9 mouse cellular contexts compared by ENCODE assay signal in genomic region chr6:128065982-128066381, GRCm38 (mm10).
DNase-seq lines count a peak whose midpoint lies in the region; ATAC-seq lines count a peak whose summit lies in the region.
"Had no signal": no experiment of that assay in that cellular context is flagged by ENCODE, and none has a peak within 500 bp of the region (broad histone marks: within the 10 kb centered on the region; RNA-seq: fewer than 3 reads in every experiment).

No protein-coding gene starts in this region.

- H3K4me1 ChIP-seq in hindbrain, embryonic 16.5 days (ENCODE audit: control insufficient read depth, insufficient read depth, low read depth, low read length): peaks cover 25% of the 10 kb centered on the region
- peaks cover 9% of the 10 kb centered on the region; the same call in 1 of the 2 replicates for H3K4me1 ChIP-seq in hindbrain, embryonic 14.5 days (replicated peaks; ENCODE audit: control insufficient read depth, insufficient read depth, low read length)
- peaks cover 32% of the 10 kb centered on the region for H3K4me1 ChIP-seq in kidney, embryonic 16.5 days (ENCODE audit: insufficient read depth, low read length)
- H3K4me1 ChIP-seq in neural tube, embryonic 15.5 days: peaks cover 21% of the 10 kb centered on the region
- peaks cover 22% of the 10 kb centered on the region for H3K4me1 ChIP-seq in forebrain, embryonic 13.5 days

- 37% methylated on average over 7 of the region's 7 CpGs for WGBS in hindbrain, embryonic 16.5 days
- WGBS in hindbrain, embryonic 14.5 days: 30% methylated on average over 7 of the region's 7 CpGs
- 14% methylated on average over 7 of the region's 7 CpGs for WGBS in kidney, embryonic 16.5 days
- 45% methylated on average over 7 of the region's 7 CpGs for WGBS in neural tube, embryonic 15.5 days
- 25% methylated on average over 7 of the region's 7 CpGs for WGBS in forebrain, embryonic 13.5 days

- H3K4me2 ChIP-seq in hindbrain, embryonic 16.5 days (ENCODE audit: low read length): no peak overlapping the region
- H3K4me2 ChIP-seq in hindbrain, embryonic 14.5 days (replicated peaks): no peak overlapping the region
- H3K4me2 ChIP-seq in kidney, embryonic 16.5 days (replicated peaks; ENCODE audit: low read depth, low read length): 0 out of 2 replicates have a peak overlapping the region, but pooled peaks have one; percentile 11
- H3K4me2 ChIP-seq in neural tube, embryonic 15.5 days: no peak overlapping the region
- H3K4me2 ChIP-seq in forebrain, embryonic 13.5 days: no peak overlapping the region

- no peak overlapping the region for H3K4me3 ChIP-seq in hindbrain, embryonic 16.5 days (ENCODE audit: low read length)
- H3K4me3 ChIP-seq in hindbrain, embryonic 14.5 days (replicated peaks; ENCODE audit: low read length): no peak overlapping the region
- no peak overlapping the region for H3K4me3 ChIP-seq in kidney, embryonic 16.5 days (ENCODE audit: low read length)
- H3K4me3 ChIP-seq in neural tube, embryonic 15.5 days (replicated peaks): no peak overlapping the region
- no peak overlapping the region for H3K4me3 ChIP-seq in forebrain, embryonic 13.5 days

- ATAC-seq in hindbrain, embryonic 16.5 days: 0 out of 2 replicates have a peak, but pooled peaks have one; percentile 9
- ATAC-seq in hindbrain, embryonic 14.5 days (ENCODE audit: low FRiP score): no peak
- ATAC-seq in common myeloid progenitor, adult 5-6 weeks (replicated peaks; ENCODE audit: low read depth, poor library complexity, severe bottlenecking): peak; percentile 64
- ATAC-seq in kidney, embryonic 16.5 days (ENCODE audit: low FRiP score, low TSS enrichment): peak; percentile 85
- ATAC-seq in neural tube, embryonic 15.5 days (ENCODE audit: low FRiP score): 0 out of 2 replicates have a peak, but pooled peaks have one; percentile 8
- ATAC-seq in inflammation-experienced regulatory T-cells, adult 6 months: no peak
- ATAC-seq in forebrain, embryonic 13.5 days: no peak

- H3K27me3 ChIP-seq in hindbrain, embryonic 16.5 days (replicated peaks; ENCODE audit: control insufficient read depth, insufficient read depth, low read length): no peaks in the 10 kb centered on the region
- H3K27me3 ChIP-seq in hindbrain, embryonic 14.5 days (ENCODE audit: control insufficient read depth, insufficient read depth, low read length): no peaks in the 10 kb centered on the region
- no peaks in the 10 kb centered on the region for H3K27me3 ChIP-seq in kidney, embryonic 16.5 days (ENCODE audit: insufficient read depth, low read length)
- H3K27me3 ChIP-seq in neural tube, embryonic 15.5 days (replicated peaks): no peaks in the 10 kb centered on the region
- no peaks in the 10 kb centered on the region for H3K27me3 ChIP-seq in forebrain, embryonic 13.5 days

- DNase-seq in hindbrain, embryonic 14.5 days (ENCODE audit: low spot score): no peak
- DNase-seq in T-cell, adult 2 months (ENCODE audit: low spot score): no peak
- DNase-seq: right cerebral cortex, postnatal 25 days had no signal

- peaks cover 2% of the 10 kb centered on the region; the same call in 1 of the 2 replicates for H3K9me3 ChIP-seq in hindbrain, embryonic 16.5 days (ENCODE audit: control insufficient read depth, low read length)
- H3K9me3 ChIP-seq in hindbrain, embryonic 14.5 days (ENCODE audit: control insufficient read depth, low read length): 0 out of 2 replicates have a peak, but pooled peaks cover 4% of the 10 kb centered on the region
- no peaks in the 10 kb centered on the region for H3K9me3 ChIP-seq in kidney, embryonic 16.5 days (ENCODE audit: low read length)
- no peaks in the 10 kb centered on the region; the same call in 1 of the 2 replicates for H3K9me3 ChIP-seq in neural tube, embryonic 15.5 days (replicated peaks)
- no peaks in the 10 kb centered on the region for H3K9me3 ChIP-seq in forebrain, embryonic 13.5 days (replicated peaks)

- H3K27ac ChIP-seq in hindbrain, embryonic 16.5 days (ENCODE audit: low read depth, low read length): no peak overlapping the region
- H3K27ac ChIP-seq in hindbrain, embryonic 14.5 days: no peak overlapping the region
- peak overlapping the region; percentile 68 for H3K27ac ChIP-seq in kidney, embryonic 16.5 days (ENCODE audit: low read length)
- H3K27ac ChIP-seq in neural tube, embryonic 15.5 days (replicated peaks): no peak overlapping the region
- no peak overlapping the region for H3K27ac ChIP-seq in forebrain, embryonic 13.5 days

- H3K36me3 ChIP-seq in hindbrain, embryonic 16.5 days (ENCODE audit: control insufficient read depth, insufficient read depth, low read length): no peaks in the 10 kb centered on the region
- no peaks in the 10 kb centered on the region for H3K36me3 ChIP-seq in hindbrain, embryonic 14.5 days (replicated peaks; ENCODE audit: control insufficient read depth, insufficient read depth)
- peaks cover 3% of the 10 kb centered on the region; the same call in 1 of the 2 replicates for H3K36me3 ChIP-seq in kidney, embryonic 16.5 days (ENCODE audit: insufficient read depth, low read length)
- H3K36me3 ChIP-seq in neural tube, embryonic 15.5 days: no peaks in the 10 kb centered on the region
- H3K36me3 ChIP-seq in forebrain, embryonic 13.5 days (ENCODE audit: poor library complexity, severe bottlenecking): no peaks in the 10 kb centered on the region

- no peak overlapping the region for H3K9ac ChIP-seq in hindbrain, embryonic 16.5 days (ENCODE audit: low read depth, low read length)
- H3K9ac ChIP-seq in hindbrain, embryonic 14.5 days: no peak overlapping the region
- 0 out of 2 replicates have a peak overlapping the region, but pooled peaks have one; percentile 33 for H3K9ac ChIP-seq in kidney, embryonic 16.5 days (replicated peaks; ENCODE audit: low read length)
- H3K9ac ChIP-seq in neural tube, embryonic 15.5 days (replicated peaks): no peak overlapping the region
- no peak overlapping the region for H3K9ac ChIP-seq in forebrain, embryonic 13.5 days

Comparison
In these comparisons a context has a peak if more than half of its experiments do, and no peak if none do; other contexts are left out.
1. ATAC-seq: peak in hindbrain, embryonic 16.5 days (single experiment), common myeloid progenitor, adult 5-6 weeks (single experiment), kidney, embryonic 16.5 days (single experiment) and neural tube, embryonic 15.5 days (single experiment); none in hindbrain, embryonic 14.5 days (single experiment), inflammation-experienced regulatory T-cells, adult 6 months (single experiment) and forebrain, embryonic 13.5 days (single experiment).